Mouse (Mus musculus) E14TG2a.4 (cell line): ENCODE measurements around the gene Gjb4.
A peak's percentile ranks its signal among the peaks of the same experiment; 100 is the strongest.

ENCODE experiments used
- H3K27me3 ChIP-seq: 2 replicates; pipeline ENCODE4 v1.6.1; 2014; ENCODE audit warnings: low read length, control low read depth; ENCODE audit not compliant: insufficient read depth
- H3K36me3 ChIP-seq: 2 replicates; pipeline ENCODE4 v1.6.1; 2014; ENCODE audit warnings: low read length, control low read depth; ENCODE audit not compliant: insufficient read depth
- H3K4me1 ChIP-seq: replicated peaks from 2 replicates; pipeline ENCODE4 v1.6.1; 2014; ENCODE audit warnings: low read depth, low read length, control low read depth
- H3K4me3 ChIP-seq: replicated peaks from 2 replicates; pipeline ENCODE4 v1.5.1; 2014; ENCODE audit warnings: mild to moderate bottlenecking, low read length
- H3K9me3 ChIP-seq: 2 replicates; pipeline ENCODE4 v1.6.1; 2014; ENCODE audit warnings: low read length, control low read depth
- CTCF ChIP-seq: conservative IDR thresholded peaks from 2 replicates; pipeline ENCODE4 v1.5.1; 2014; ENCODE audit warnings: low read length
- NANOG ChIP-seq: IDR thresholded peaks from 2 replicates; pipeline ENCODE4 v1.6.1; 2014; ENCODE audit warnings: borderline replicate concordance, low read length, mixed read lengths
- POU5F1 ChIP-seq: IDR thresholded peaks from 2 replicates; pipeline ENCODE4 v1.6.1; 2014; ENCODE audit warnings: low read length, borderline replicate concordance

The Gjb4 gene

DNA sequence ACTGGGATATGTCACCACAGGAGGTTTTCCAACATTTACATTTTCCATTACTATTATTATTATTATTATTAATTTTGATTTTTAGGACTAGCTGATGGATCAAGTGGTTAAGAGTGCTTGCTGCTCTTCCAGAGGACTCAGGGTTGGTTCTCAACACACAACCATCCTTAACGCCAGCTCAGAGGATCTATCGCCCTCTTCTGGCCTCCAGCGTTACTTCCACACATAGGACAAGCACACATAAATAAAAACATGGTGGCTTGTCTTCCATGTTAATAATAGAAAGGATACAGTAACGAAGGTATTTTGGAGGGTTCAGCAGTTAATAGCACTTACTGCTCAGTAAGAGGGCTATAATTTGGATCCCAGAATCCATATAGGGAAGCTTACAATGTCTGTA, 20.8 kb upstream of the Gjb4 start:
- peaks cover 54% of the 10 kb centered on the region for H3K4me1 ChIP-seq
- no peaks in the 10 kb centered on the region for H3K27me3 ChIP-seq
- H3K9me3 ChIP-seq = no peaks in the 10 kb centered on the region
- H3K4me3 ChIP-seq = no peak overlapping the region
- TF ChIP-seq NANOG (no peak), CTCF (peak; percentile 56), POU5F1 (no peak)
- H3K36me3 ChIP-seq = no peaks in the 10 kb centered on the region

GRCm38 (mm10) chr4:127373491-127373890, 19.6 kb upstream of the Gjb4 start:
- Histone ChIP-seq H3K9me3 (no peaks in the 10 kb centered on the region), H3K27me3 (peaks cover 4% of the 10 kb centered on the region; the same call in 1 of the 2 replicates)
- no peak for TF ChIP-seq POU5F1
- no peak for TF ChIP-seq CTCF
- no peak for TF ChIP-seq NANOG

DNA sequence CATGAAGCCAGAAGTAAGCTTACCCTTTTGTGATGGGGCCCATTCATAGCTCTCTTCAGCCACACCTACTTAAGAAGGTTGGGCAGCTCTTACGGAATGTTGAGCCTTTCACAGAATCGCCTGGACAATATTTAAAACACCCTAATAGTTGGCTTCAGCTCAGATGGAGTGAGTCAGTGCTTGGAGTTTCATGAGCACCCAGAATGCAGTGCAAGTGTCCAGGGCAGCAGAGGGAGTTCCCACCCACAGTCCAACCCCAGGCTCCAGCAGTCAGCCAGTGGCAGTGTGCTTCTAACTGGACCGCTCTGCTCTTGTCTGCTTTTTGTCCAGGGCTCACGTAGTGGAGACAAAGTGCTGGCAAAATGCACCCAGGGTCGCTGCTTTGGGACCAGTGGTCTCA, 17.7 kb upstream of the Gjb4 start:
- Histone ChIP-seq H3K27me3 (peaks cover 4% of the 10 kb centered on the region; the same call in 1 of the 2 replicates), H3K4me3 (no peak overlapping the region), H3K36me3 (no peaks in the 10 kb centered on the region), H3K4me1 (peaks cover 78% of the 10 kb centered on the region), H3K9me3 (no peaks in the 10 kb centered on the region)
- TF ChIP-seq POU5F1 = no peak
- no peak for TF ChIP-seq CTCF
- no peak for TF ChIP-seq NANOG

More at GRCm38 (mm10) chr4:127373491-127373890, 19.6 kb upstream of the Gjb4 start:
- Histone ChIP-seq H3K4me1 (peaks cover 65% of the 10 kb centered on the region), H3K4me3 (no peak overlapping the region), H3K36me3 (no peaks in the 10 kb centered on the region)

DNA sequence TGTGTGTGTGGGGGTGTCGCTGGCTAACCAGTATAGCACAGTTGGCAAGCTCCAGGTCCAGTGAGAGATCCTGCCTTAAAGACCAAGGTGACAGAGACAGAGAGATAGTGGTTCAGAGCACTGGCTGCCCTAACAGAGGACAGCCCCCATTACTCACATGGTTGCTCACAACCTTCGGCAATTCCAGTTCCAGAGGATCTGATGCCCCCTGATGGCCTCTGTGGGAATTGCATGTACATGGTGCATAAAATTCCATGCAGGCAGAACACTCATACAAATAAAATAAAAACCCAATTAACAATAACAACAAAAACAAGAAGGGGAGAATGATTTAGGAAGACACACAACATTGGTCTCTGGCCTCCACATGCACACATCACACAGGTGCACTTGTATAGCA, 16.6 kb upstream of the Gjb4 start:
- H3K4me3 ChIP-seq = no peak overlapping the region
- peaks cover 4% of the 10 kb centered on the region; the same call in 1 of the 2 replicates for H3K27me3 ChIP-seq
- no peaks in the 10 kb centered on the region for H3K36me3 ChIP-seq
- TF ChIP-seq CTCF = peak; percentile 92
- TF ChIP-seq POU5F1 = no peak
- TF ChIP-seq NANOG = no peak
- H3K4me1 ChIP-seq = peaks cover 78% of the 10 kb centered on the region
- no peaks in the 10 kb centered on the region for H3K9me3 ChIP-seq

DNA sequence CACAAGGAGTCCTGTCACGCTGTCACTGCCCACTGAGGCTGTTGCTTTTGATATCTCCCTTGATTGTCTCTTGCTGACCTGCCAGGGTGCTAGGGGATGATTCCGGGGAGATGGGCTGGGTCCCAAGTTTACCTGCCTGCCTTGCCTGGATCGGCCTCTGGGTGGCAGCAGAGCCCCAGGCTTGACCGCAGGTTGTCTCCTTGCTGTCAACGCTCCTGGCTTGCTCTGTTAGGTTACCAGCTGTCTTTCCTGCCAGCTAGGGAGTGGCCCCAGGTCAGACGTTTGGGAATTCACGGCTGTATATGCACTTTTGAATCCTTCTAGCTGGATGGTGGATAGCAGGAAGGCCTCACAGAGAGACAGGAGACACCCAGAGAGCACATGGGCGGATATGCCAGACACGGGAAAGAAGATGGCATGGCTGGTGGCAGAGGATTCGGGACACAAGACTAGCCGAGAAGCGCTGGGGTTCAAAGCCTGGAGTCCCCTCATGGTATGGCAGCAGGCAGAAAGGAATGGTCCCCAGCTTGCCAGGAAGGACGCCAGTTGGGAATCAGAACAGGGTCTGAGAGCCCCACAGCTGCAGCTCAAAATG, 14.6 kb upstream of the Gjb4 start:
- H3K9me3 ChIP-seq = no peaks in the 10 kb centered on the region
- no peaks in the 10 kb centered on the region for H3K36me3 ChIP-seq
- H3K27me3 ChIP-seq = peaks cover 4% of the 10 kb centered on the region; the same call in 1 of the 2 replicates
- no peak for TF ChIP-seq POU5F1
- TF ChIP-seq CTCF = peak; percentile 92
- no peak for TF ChIP-seq NANOG
- peak overlapping the region; percentile 53; the same call in 1 of the 2 replicates for H3K4me3 ChIP-seq
- peaks cover 89% of the 10 kb centered on the region for H3K4me1 ChIP-seq

GRCm38 (mm10) chr4:127365834-127366233, 12.0 kb upstream of the Gjb4 start:
- Histone ChIP-seq H3K36me3 (no peaks in the 10 kb centered on the region), H3K4me1 (peaks cover 91% of the 10 kb centered on the region), H3K27me3 (peaks cover 4% of the 10 kb centered on the region; the same call in 1 of the 2 replicates), H3K9me3 (no peaks in the 10 kb centered on the region), H3K4me3 (peak overlapping the region; percentile 50)
- TF ChIP-seq NANOG (no peak), POU5F1 (no peak), CTCF (no peak)

DNA sequence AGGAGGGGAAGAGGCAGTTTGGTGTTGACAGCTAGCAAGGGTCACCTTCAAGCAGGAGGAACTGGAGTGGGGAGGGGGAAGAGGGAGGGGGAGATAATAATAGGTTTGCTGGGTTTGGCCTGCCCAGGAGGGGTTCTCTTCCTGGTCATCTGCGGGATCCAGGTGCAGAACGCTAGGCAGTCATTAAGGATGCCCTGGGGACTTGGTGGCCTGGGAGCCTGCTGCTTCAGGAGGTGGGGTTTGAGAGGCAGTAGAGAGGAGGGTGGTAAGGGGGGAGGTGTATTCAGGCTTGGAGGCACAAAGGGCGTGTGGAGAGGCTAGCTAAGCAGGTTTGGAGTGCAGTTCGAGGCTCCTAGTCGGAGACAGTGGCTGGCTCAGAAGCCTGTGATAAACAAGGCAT, 11.6 kb upstream of the Gjb4 start:
- Histone ChIP-seq H3K36me3 (no peaks in the 10 kb centered on the region), H3K9me3 (no peaks in the 10 kb centered on the region), H3K4me1 (peaks cover 95% of the 10 kb centered on the region), H3K4me3 (peak overlapping the region; percentile 50), H3K27me3 (peaks cover 4% of the 10 kb centered on the region; the same call in 1 of the 2 replicates)
- no peak for TF ChIP-seq CTCF
- TF ChIP-seq NANOG = no peak
- TF ChIP-seq POU5F1 = no peak

DNA sequence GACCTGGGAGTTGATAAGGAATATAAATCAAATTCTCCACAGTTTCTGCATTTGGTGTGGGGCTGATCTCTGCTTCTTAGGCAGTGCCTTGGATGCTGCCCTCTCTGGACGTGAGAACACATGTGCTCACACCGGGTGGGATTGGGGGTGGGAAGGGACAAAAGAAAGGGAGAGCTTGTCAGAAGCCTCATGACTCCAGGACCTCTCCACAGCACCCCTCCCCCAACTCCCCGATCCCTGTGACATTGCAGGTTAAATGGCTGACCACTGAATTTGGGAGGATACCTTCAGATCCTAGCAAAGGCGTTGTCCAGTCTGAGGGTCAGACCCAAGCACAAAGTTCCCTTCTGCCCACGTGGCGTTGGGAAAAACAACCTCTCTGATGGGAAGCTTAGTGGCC, 10.6 kb upstream of the Gjb4 start:
- H3K27me3 ChIP-seq = peaks cover 4% of the 10 kb centered on the region; the same call in 1 of the 2 replicates
- no peak for TF ChIP-seq NANOG
- H3K4me3 ChIP-seq = peak overlapping the region; percentile 50; the same call in 1 of the 2 replicates
- no peaks in the 10 kb centered on the region for H3K36me3 ChIP-seq
- H3K4me1 ChIP-seq = peaks cover 97% of the 10 kb centered on the region
- H3K9me3 ChIP-seq = no peaks in the 10 kb centered on the region

- no peaks in the 10 kb centered on the region for H3K27me3 ChIP-seq
- no peaks in the 10 kb centered on the region for H3K9me3 ChIP-seq
- 0 out of 2 replicates have a peak overlapping the region, but pooled peaks have one; percentile 50 for H3K4me3 ChIP-seq
- H3K36me3 ChIP-seq = no peaks in the 10 kb centered on the region
- TF ChIP-seq CTCF (peak; percentile 87), NANOG (no peak)
- H3K4me1 ChIP-seq = peaks cover 97% of the 10 kb centered on the region
Measured at GRCm38 (mm10) chr4:127363331-127363730, 9.4 kb upstream of the Gjb4 start.
